Mouse (Mus musculus): ENCODE measurements around the gene Gmeb1. TPM values are rescaled to one million over a fixed set of nuclear protein-coding genes. Genes with fewer than 3 reads are reported as not detected.
A peak's percentile ranks its signal among the peaks of the same experiment; 100 is the strongest.
"Not testable (repeated sequence)": the region's sequence is repeated elsewhere in the genome, so short reads cannot be mapped to it uniquely, and the experiment has no call there.

The Gmeb1 gene
- polyA plus RNA-seq, 1 experiment from 2014 or later, result 8.4 TPM

GRCm38 (mm10) chr4:132293682-132294240 lies 32.4 kb upstream of the Gmeb1 start:
- Histone ChIP-seq H3K36me3 (ENCODE audit: inconsistent target) (peaks cover 30% of the 10 kb centered on the region), H3K4me3 (ENCODE audit: inconsistent target) (no peak overlapping the region), H3K27ac (no peak overlapping the region), H3K79me2 (ENCODE audit: inconsistent target) (no peaks in the 10 kb centered on the region)
- 89% methylated on average over 7 of the region's 7 CpGs for WGBS (ENCODE audit: missing documents)

GRCm38 (mm10) chr4:132292988-132293387 lies 31.6 kb upstream of the Gmeb1 start:
- 79% methylated on average over 3 of the region's 4 CpGs for WGBS (ENCODE audit: missing documents)
- Histone ChIP-seq H3K79me2 (ENCODE audit: inconsistent target) (no peaks in the 10 kb centered on the region), H3K36me3 (ENCODE audit: inconsistent target) (peaks cover 30% of the 10 kb centered on the region), H3K27ac (no peak overlapping the region), H3K4me3 (ENCODE audit: inconsistent target) (no peak overlapping the region)

GRCm38 (mm10) chr4:132291624-132292335 lies 30.4 kb upstream of the Gmeb1 start:
- 95% methylated on average over 12 of the region's 12 CpGs for WGBS (ENCODE audit: missing documents)
- Histone ChIP-seq H3K27ac (no peak overlapping the region), H3K36me3 (ENCODE audit: inconsistent target) (peaks cover 30% of the 10 kb centered on the region), H3K79me2 (ENCODE audit: inconsistent target) (no peaks in the 10 kb centered on the region), H3K4me3 (ENCODE audit: inconsistent target) (no peak overlapping the region)

- WGBS (ENCODE audit: missing documents), result 98% methylated on average over 4 of the region's 4 CpGs
- H3K27ac ChIP-seq, result no peak overlapping the region
- no peak overlapping the region for H3K4me3 ChIP-seq (ENCODE audit: inconsistent target)
- peaks cover 37% of the 10 kb centered on the region for H3K36me3 ChIP-seq (ENCODE audit: inconsistent target)
- no peaks in the 10 kb centered on the region for H3K79me2 ChIP-seq (ENCODE audit: inconsistent target)
Observed at GRCm38 (mm10) chr4:132291056-132291455, 29.7 kb upstream of the Gmeb1 start.

- not testable (repeated sequence) for H3K79me2 ChIP-seq (ENCODE audit: inconsistent target); H3K4me3 ChIP-seq (ENCODE audit: inconsistent target); H3K27ac ChIP-seq
- peaks cover 53% of the 10 kb centered on the region for H3K36me3 ChIP-seq (ENCODE audit: inconsistent target)
- 83% methylated on average over 1 of the region's 5 CpGs for WGBS (ENCODE audit: missing documents)
Observed at GRCm38 (mm10) chr4:132288840-132289239, 27.4 kb upstream of the Gmeb1 start.

GRCm38 (mm10) chr4:132275949-132276348 lies 14.5 kb upstream of the Gmeb1 start:
- 100% methylated on average over 3 of the region's 3 CpGs for WGBS (ENCODE audit: missing documents)

GRCm38 (mm10) chr4:132274156-132274862 lies 12.9 kb upstream of the Gmeb1 start, which contains the start of gene Taf12:
TSS of gene Taf12 (plus strand) at chr4:132274375.
- under 1% methylated on average over 48 of the region's 48 CpGs for WGBS (ENCODE audit: missing documents)

More at GRCm38 (mm10) chr4:132275949-132276348, 14.5 kb upstream of the Gmeb1 start:
- Histone ChIP-seq H3K36me3 (ENCODE audit: inconsistent target) (no peaks in the 10 kb centered on the region), H3K4me3 (ENCODE audit: inconsistent target) (no peak overlapping the region), H3K27ac (no peak overlapping the region), H3K79me2 (ENCODE audit: inconsistent target) (peaks cover 22% of the 10 kb centered on the region; the same call in 1 of the 2 replicates)

GRCm38 (mm10) chr4:132273166-132273565 lies 11.8 kb upstream of the Gmeb1 start:
- WGBS (ENCODE audit: missing documents), result 42% methylated on average over 2 of the region's 2 CpGs
- no peak overlapping the region for H3K27ac ChIP-seq
- H3K36me3 ChIP-seq (ENCODE audit: inconsistent target), result no peaks in the 10 kb centered on the region
- H3K4me3 ChIP-seq (ENCODE audit: inconsistent target), result no peak overlapping the region; the same call in 1 of the 2 replicates
- peaks cover 22% of the 10 kb centered on the region; the same call in 1 of the 2 replicates for H3K79me2 ChIP-seq (ENCODE audit: inconsistent target)

More at GRCm38 (mm10) chr4:132274156-132274862, 12.9 kb upstream of the Gmeb1 start, which contains the start of gene Taf12:
- Histone ChIP-seq H3K4me3 (ENCODE audit: inconsistent target) (peak within 1 kb of the TSS; percentile 82), H3K27ac (peak within 1 kb of the TSS; percentile 75), H3K36me3 (ENCODE audit: inconsistent target) (no peaks in the 10 kb centered on the region), H3K79me2 (ENCODE audit: inconsistent target) (peaks cover 22% of the 10 kb centered on the region; the same call in 1 of the 2 replicates)

GRCm38 (mm10) chr4:132269740-132270560 lies 8.5 kb upstream of the Gmeb1 start:
- Histone ChIP-seq H3K4me3 (ENCODE audit: inconsistent target) (peak overlapping the region; percentile 19), H3K79me2 (ENCODE audit: inconsistent target) (no peaks in the 10 kb centered on the region), H3K36me3 (ENCODE audit: inconsistent target) (no peaks in the 10 kb centered on the region), H3K27ac (peak overlapping the region; percentile 94)
- under 1% methylated on average over 33 of the region's 35 CpGs for WGBS (ENCODE audit: missing documents)

- 12% methylated on average over 6 of the region's 6 CpGs for WGBS (ENCODE audit: missing documents)
- Histone ChIP-seq H3K36me3 (ENCODE audit: inconsistent target) (no peaks in the 10 kb centered on the region), H3K4me3 (ENCODE audit: inconsistent target) (no peak overlapping the region), H3K79me2 (ENCODE audit: inconsistent target) (no peaks in the 10 kb centered on the region), H3K27ac (0 out of 2 replicates have a peak overlapping the region, but pooled peaks have one; percentile 94)
Observed at GRCm38 (mm10) chr4:132268871-132269739, 7.7 kb upstream of the Gmeb1 start.

GRCm38 (mm10) chr4:132266835-132267349 lies 5.5 kb upstream of the Gmeb1 start:
- Histone ChIP-seq H3K27ac (no peak overlapping the region), H3K36me3 (ENCODE audit: inconsistent target) (no peaks in the 10 kb centered on the region), H3K79me2 (ENCODE audit: inconsistent target) (no peaks in the 10 kb centered on the region), H3K4me3 (ENCODE audit: inconsistent target) (no peak overlapping the region)
- WGBS (ENCODE audit: missing documents), result 97% methylated on average over 2 of the region's 3 CpGs

GRCm38 (mm10) chr4:132263313-132263712 lies 1.9 kb upstream of the Gmeb1 start:
- Histone ChIP-seq H3K4me3 (ENCODE audit: inconsistent target) (no peak overlapping the region), H3K79me2 (ENCODE audit: inconsistent target) (peaks cover 25% of the 10 kb centered on the region), H3K27ac (no peak overlapping the region), H3K36me3 (ENCODE audit: inconsistent target) (no peaks in the 10 kb centered on the region)
- WGBS (ENCODE audit: missing documents), result 95% methylated on average over 7 of the region's 7 CpGs

GRCm38 (mm10) chr4:132262358-132262616 lies 885 bp upstream of the Gmeb1 start:
- H3K27ac ChIP-seq, result peak overlapping the region; percentile 73; the same call in 1 of the 2 replicates
- WGBS (ENCODE audit: missing documents), result 28% methylated on average over 3 of the region's 5 CpGs
- H3K36me3 ChIP-seq (ENCODE audit: inconsistent target), result no peaks in the 10 kb centered on the region
- peaks cover 36% of the 10 kb centered on the region for H3K79me2 ChIP-seq (ENCODE audit: inconsistent target)
- H3K4me3 ChIP-seq (ENCODE audit: inconsistent target), result no peak overlapping the region

Data from macrophage (primary cell).